Mouse (Mus musculus): ENCODE measurements around the gene Ehd4. TPM values are rescaled to one million over a fixed set of nuclear protein-coding genes. Genes with fewer than 3 reads are reported as not detected.
A peak's percentile ranks its signal among the peaks of the same experiment; 100 is the strongest.

The Ehd4 gene
- total RNA-seq (2021), result 100 to 1,000 TPM; 382 to 400 TPM
- long read RNA-seq, experiment 1, transcript Ehd4-201 (6 exons, 3,730 nt), result major isoform, 326 of 492 reads
- long read RNA-seq, experiment 1, partial matches to known transcripts, result 6 of 492 reads
- long read RNA-seq, experiment 1, other reads (novel, unspliced or antisense), result 160 of 492 reads
- long read RNA-seq, experiment 2, transcript Ehd4-201 (6 exons, 3,730 nt), result major isoform, 204 of 367 reads
- long read RNA-seq, experiment 2, partial matches to known transcripts, result 158 of 367 reads
- long read RNA-seq, experiment 2, other reads (novel, unspliced or antisense), result 4 of 367 reads

GRCm38 (mm10) chr2:120154361-120154894, at the start of gene Ehd4:
Gene Ehd4 (minus strand): TSS chr2:120154606.
- peak; percentile 100 for DNase-seq

- DNase-seq, result peak in 1 of 2 experiments; percentile 31
Measured at GRCm38 (mm10) chr2:120203742-120204141, 49.3 kb upstream of the Ehd4 start.

GRCm38 (mm10) chr2:120200077-120200476, 45.7 kb upstream of the Ehd4 start:
- no peak for DNase-seq

- no peak for DNase-seq
Measured at GRCm38 (mm10) chr2:120188174-120188573, 33.8 kb upstream of the Ehd4 start.

GRCm38 (mm10) chr2:120187583-120187982, 33.2 kb upstream of the Ehd4 start:
- no peak for DNase-seq

GRCm38 (mm10) chr2:120185527-120186276, 31.3 kb upstream of the Ehd4 start:
- peak in 1 of 2 experiments; percentile 14 for DNase-seq

GRCm38 (mm10) chr2:120178936-120179335, 24.5 kb upstream of the Ehd4 start:
- no peak for DNase-seq

- DNase-seq, result peak in 1 of 2 experiments; percentile 68
Measured at GRCm38 (mm10) chr2:120173718-120174117, 19.3 kb upstream of the Ehd4 start.

- no peak for DNase-seq
Measured at GRCm38 (mm10) chr2:120171362-120171761, 17.0 kb upstream of the Ehd4 start.

GRCm38 (mm10) chr2:120170726-120171125, 16.3 kb upstream of the Ehd4 start:
- peak; percentile 62 to 82 for DNase-seq

GRCm38 (mm10) chr2:120169382-120169781, 15.0 kb upstream of the Ehd4 start:
- peak in 1 of 2 experiments; percentile 21 for DNase-seq

GRCm38 (mm10) chr2:120167763-120168162, 13.4 kb upstream of the Ehd4 start:
- no peak for DNase-seq

- no peak for DNase-seq
Measured at GRCm38 (mm10) chr2:120165474-120165873, 11.1 kb upstream of the Ehd4 start.

- DNase-seq, result peak in 1 of 2 experiments; percentile 10
Measured at GRCm38 (mm10) chr2:120159434-120159833, 5.0 kb upstream of the Ehd4 start.

- DNase-seq, result peak; percentile 9 to 58
Measured at GRCm38 (mm10) chr2:120158846-120159245, 4.4 kb upstream of the Ehd4 start.

- peak in 1 of 2 experiments; percentile 23 for DNase-seq
Measured at GRCm38 (mm10) chr2:120158016-120158415, 3.6 kb upstream of the Ehd4 start.

- DNase-seq, result no peak
Measured at GRCm38 (mm10) chr2:120157606-120158005, 3.2 kb upstream of the Ehd4 start.

GRCm38 (mm10) chr2:120153586-120154360, 633 bp downstream of the Ehd4 start:
- peak in 1 of 2 experiments; percentile 57 for DNase-seq

- DNase-seq, result peak in 1 of 2 experiments; percentile 23
Measured at GRCm38 (mm10) chr2:120150571-120150970, 3.8 kb downstream of the Ehd4 start.

- DNase-seq, result peak in 1 of 2 experiments; percentile 10
Measured at GRCm38 (mm10) chr2:120149634-120150033, 4.8 kb downstream of the Ehd4 start.

GRCm38 (mm10) chr2:120147999-120148398, 6.4 kb downstream of the Ehd4 start:
- DNase-seq, result peak; percentile 38 to 54

GRCm38 (mm10) chr2:120147364-120147763, 7.0 kb downstream of the Ehd4 start:
- DNase-seq, result peak in 1 of 2 experiments; percentile 13

Data from heart, adult 18-20 months (tissue).